Mouse (Mus musculus) forebrain, embryonic 14.5 days (tissue): ENCODE data around the gene Mdm4. TPM values are rescaled to one million over a fixed set of nuclear protein-coding genes. Genes with fewer than 3 reads are reported as not detected.
"Not testable (repeated sequence)": the region's sequence is repeated elsewhere in the genome, so short reads cannot be mapped to it uniquely, and the experiment has no call there.

Experiments used
- ATAC-seq: fragments of 200-750 bp; cut with Nextera tagmentation; 2 replicates; pipeline ENCODE4 v1.8.0; 2017; ENCODE audit warnings: mild to moderate bottlenecking, moderate library complexity
- DNase-seq: peaks from one replicate; pipeline ENCODE4 v3.0.0-alpha.2; 2015; ENCODE audit warnings: low spot score
- H3K27ac ChIP-seq: fragments of 300-500 bp; sonication (generic); 2 replicates; pipeline ENCODE4 v1.5.1; 2014; ENCODE audit warnings: low read depth, mild to moderate bottlenecking, control low read depth, low read length, moderate library complexity
- H3K27me3 ChIP-seq: fragments of 300-500 bp; sonication (generic); replicated peaks from 2 replicates; pipeline ENCODE4 v1.6.1; 2014; ENCODE audit warnings: low read length, control low read depth, mixed read lengths; ENCODE audit not compliant: control insufficient read depth, insufficient read depth
- H3K36me3 ChIP-seq: fragments of 300-500 bp; sonication (generic); 2 replicates; pipeline ENCODE4 v1.6.1; 2014; ENCODE audit warnings: low read length, control low read depth; ENCODE audit not compliant: control insufficient read depth, insufficient read depth
- H3K4me1 ChIP-seq: fragments of 300-500 bp; sonication (generic); 2 replicates; pipeline ENCODE4 v1.6.1; 2014; ENCODE audit warnings: antibody characterized with exemption, low read length, control low read depth; ENCODE audit not compliant: control insufficient read depth, insufficient read depth
- H3K4me2 ChIP-seq: fragments of 300-500 bp; sonication (generic); 2 replicates; pipeline ENCODE4 v1.6.1; 2014; ENCODE audit warnings: mild to moderate bottlenecking, control low read depth, low read length
- H3K4me3 ChIP-seq: fragments of 300-500 bp; sonication (generic); 2 replicates; pipeline ENCODE4 v1.5.1; 2014; ENCODE audit warnings: low read depth, low read length, control low read depth
- H3K9ac ChIP-seq: fragments of 300-500 bp; sonication (generic); 2 replicates; pipeline ENCODE4 v1.6.1; 2014; ENCODE audit warnings: mild to moderate bottlenecking, low read length, control low read depth, moderate library complexity
- H3K9me3 ChIP-seq: fragments of 300-500 bp; sonication (generic); replicated peaks from 2 replicates; pipeline ENCODE4 v1.6.1; 2016; ENCODE audit warnings: low read length, control low read depth, mixed read lengths; ENCODE audit not compliant: control insufficient read depth
- WGBS: fragments of 180-500 bp; shearing (Covaris S2); extraction: QIAGEN DNeasy Blood & Tissue Kit; methylation state at CpG from one replicate; pipeline ENCODE4 v1.1.7; 2014; 5-methylcytosine and 5-hydroxymethylcytosine counted together
- polyA plus RNA-seq: library from polyadenylated mRNA; unstranded; fragments of >200 nt; fragmentation: Nextera tagmentation; extraction: Ambion mirVana; gene quantifications from 2 replicates; pipeline ENCODE4 v1.2.1, GENCODE M21; 2014

The Mdm4 gene
- polyA plus RNA-seq, 1 experiment from 2014 or later, result 35.7 TPM

DNA sequence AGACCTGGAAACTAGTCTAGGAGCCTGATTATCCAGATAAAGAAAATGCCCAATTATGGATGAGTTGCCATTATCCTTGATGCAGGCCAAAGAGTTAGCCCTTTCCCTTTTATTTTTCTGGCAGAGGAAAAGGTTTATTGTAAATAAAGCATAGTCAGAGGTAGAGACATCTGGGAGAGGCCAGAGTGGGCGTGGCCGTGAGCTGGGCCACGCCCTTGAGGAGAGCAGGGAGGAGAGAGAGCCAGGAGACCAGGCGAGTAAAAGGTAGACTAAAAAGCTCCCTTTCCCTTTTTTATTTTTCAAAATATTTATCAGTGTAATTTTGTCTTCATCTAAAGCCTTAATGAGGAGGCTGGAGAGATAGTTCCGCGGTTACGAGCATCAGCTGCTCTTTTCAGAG, 2.4 kb downstream of the Mdm4 start:
- H3K27ac ChIP-seq, result no peak overlapping the region
- no peak overlapping the region for H3K4me2 ChIP-seq
- peaks cover 7% of the 10 kb centered on the region for H3K4me1 ChIP-seq
- WGBS, result 39% methylated on average over 7 of the region's 7 CpGs
- no peak overlapping the region for H3K4me3 ChIP-seq
- H3K9ac ChIP-seq, result no peak overlapping the region
- DNase-seq (no peak), ATAC-seq (no peak)
- no peaks in the 10 kb centered on the region for H3K9me3 ChIP-seq
- H3K36me3 ChIP-seq, result no peaks in the 10 kb centered on the region
- no peaks in the 10 kb centered on the region for H3K27me3 ChIP-seq

DNA sequence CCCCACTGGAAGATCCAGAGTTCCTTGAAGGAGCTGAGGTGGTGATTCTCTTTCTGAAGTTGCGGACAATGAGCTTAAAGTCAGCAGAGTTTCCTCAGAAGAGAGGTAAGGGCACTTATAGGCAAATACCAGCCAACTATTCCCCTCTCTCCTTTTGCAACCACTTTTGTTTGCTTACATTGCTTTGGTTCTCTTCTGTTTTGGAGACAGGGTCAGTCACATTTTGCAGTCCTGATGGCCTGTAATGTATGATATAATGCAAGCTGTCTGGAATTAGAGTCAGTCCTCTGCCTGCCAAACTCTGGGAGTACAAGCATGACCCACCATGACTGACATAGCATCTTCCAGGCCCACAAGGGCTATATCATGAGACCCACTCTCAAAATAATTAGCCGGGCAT, 3.2 kb downstream of the Mdm4 start:
- DNase-seq (no peak), ATAC-seq (no peak)
- Histone ChIP-seq H3K9ac (no peak overlapping the region), H3K27ac (no peak overlapping the region), H3K27me3 (no peaks in the 10 kb centered on the region), H3K4me1 (peaks cover 5% of the 10 kb centered on the region), H3K9me3 (no peaks in the 10 kb centered on the region), H3K4me3 (no peak overlapping the region), H3K4me2 (no peak overlapping the region), H3K36me3 (no peaks in the 10 kb centered on the region)
- 92% methylated on average over 2 of the region's 2 CpGs for WGBS

DNA sequence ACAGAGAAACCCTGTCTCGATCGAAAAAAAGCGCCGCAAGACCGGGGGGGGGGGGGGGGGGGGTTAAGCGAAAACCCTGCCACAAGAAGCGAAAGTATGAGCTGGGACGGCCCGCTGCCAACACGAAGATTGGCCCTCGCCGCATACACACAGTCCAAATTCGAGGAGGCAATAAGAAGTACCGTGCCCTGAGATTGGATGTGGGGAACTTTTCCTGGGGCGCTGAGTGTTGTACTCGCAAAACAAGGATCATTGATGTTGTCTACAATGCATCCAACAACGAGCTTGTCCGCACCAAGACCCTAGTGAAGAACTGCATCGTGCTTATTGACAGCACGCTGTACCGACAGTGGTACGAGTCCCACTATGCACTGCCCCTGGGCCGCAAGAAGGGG, 4.6 kb downstream of the Mdm4 start:
- H3K4me2 ChIP-seq, result peak overlapping the region; percentile 38
- H3K4me1 ChIP-seq, H3K9me3 ChIP-seq, ATAC-seq, DNase-seq, H3K27me3 ChIP-seq, H3K36me3 ChIP-seq: not testable (repeated sequence)
- H3K27ac ChIP-seq, result 0 out of 2 replicates have a peak overlapping the region, but pooled peaks have one; percentile 84
- peak overlapping the region; percentile 82 for H3K4me3 ChIP-seq
- peak overlapping the region; percentile 97 for H3K9ac ChIP-seq
- WGBS, result 32% methylated on average over 22 of the region's 23 CpGs

DNA sequence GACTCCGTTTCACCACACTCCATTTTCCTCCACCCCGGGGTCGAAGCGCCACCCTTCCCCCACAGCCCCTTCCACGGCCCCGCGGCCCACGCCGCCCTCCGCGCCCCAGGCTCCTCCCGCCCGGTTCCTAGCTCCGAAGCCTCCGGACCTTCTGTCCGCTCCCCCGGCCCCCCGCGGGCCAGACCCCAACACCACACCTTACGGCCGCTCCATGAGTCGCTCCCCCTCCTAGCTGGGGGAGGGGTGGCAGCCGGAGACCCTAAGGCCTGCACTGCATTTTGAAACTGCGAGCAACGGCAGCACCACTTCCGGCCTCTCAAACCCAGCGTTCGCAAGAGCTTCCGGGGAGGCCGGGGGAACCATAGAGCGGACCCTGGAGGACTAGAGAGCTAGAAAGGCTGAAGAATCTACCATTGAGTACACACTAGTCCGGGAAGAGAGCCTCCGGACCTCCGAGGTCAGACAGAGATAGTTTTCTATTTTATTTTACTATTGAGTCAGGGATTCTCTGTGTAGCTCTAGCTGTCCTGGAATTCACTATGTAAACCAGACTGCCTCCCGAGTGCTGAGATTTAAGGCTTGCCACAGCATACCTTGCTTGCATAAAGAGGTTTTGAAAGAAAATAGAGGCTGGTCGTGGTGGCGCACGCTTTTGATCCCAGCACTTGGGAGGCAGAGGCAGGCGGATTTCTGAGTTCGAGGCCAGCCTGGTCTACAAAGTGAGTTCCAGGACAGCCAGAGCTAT, 5.1 kb downstream of the Mdm4 start:
- H3K4me3 ChIP-seq, result peak overlapping the region; percentile 82
- 2% methylated on average over 40 of the region's 40 CpGs for WGBS
- ATAC-seq, result peak; percentile 97
- H3K4me1 ChIP-seq, result peaks cover 5% of the 10 kb centered on the region
- no peaks in the 10 kb centered on the region for H3K9me3 ChIP-seq
- H3K9ac ChIP-seq, result peak overlapping the region; percentile 97
- peak overlapping the region; percentile 64 for H3K4me2 ChIP-seq
- peak overlapping the region; percentile 84 for H3K27ac ChIP-seq
- H3K27me3 ChIP-seq, result no peaks in the 10 kb centered on the region
- peak; percentile 98 for DNase-seq
- no peaks in the 10 kb centered on the region for H3K36me3 ChIP-seq

DNA sequence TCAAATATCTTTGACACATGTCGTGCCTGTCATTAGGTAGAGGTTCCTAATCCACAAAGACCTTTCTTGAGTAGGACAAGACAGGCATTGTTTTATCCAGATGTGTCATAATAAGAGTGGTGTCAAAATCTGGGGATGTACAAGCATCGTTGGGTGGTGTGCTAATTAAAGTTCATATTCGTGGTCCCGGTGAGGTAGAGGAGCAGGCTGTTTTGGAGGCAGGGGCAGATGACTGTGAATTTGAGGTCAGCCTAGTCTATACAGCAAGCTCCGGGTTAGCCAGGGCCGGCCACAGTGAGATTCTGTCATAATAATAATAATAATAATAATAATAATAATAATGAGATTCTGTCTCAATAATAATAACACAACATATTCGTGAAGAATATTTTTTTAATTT, 5.9 kb downstream of the Mdm4 start:
- no peak for ATAC-seq
- H3K4me3 ChIP-seq, result peak overlapping the region; percentile 82
- H3K9ac ChIP-seq, result peak overlapping the region; percentile 97
- H3K27ac ChIP-seq, result no peak overlapping the region
- peaks cover 5% of the 10 kb centered on the region for H3K4me1 ChIP-seq
- no peak for DNase-seq
- 34% methylated on average over 7 of the region's 7 CpGs for WGBS
- peak overlapping the region; percentile 64 for H3K4me2 ChIP-seq
- no peaks in the 10 kb centered on the region for H3K36me3 ChIP-seq
- no peaks in the 10 kb centered on the region for H3K27me3 ChIP-seq
- no peaks in the 10 kb centered on the region for H3K9me3 ChIP-seq

DNA sequence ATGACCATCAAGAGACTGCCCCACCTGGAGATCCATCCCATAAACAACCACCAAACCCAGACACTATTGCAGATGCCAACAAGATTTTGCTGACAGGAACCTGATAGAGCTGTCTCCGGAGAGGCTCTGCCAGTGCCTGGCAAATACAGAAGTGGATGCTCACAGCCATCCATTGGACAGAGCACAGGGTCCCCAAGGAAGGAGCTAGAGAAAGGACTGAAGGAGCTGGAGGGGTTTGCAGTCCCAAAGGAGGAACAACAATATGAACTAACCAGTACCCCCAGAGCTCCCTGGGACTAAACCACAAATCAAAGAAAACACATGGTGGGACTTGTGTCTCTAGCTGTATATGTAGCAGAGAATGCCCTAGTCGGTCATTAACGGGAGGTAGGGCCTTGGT, 6.6 kb downstream of the Mdm4 start:
- not testable (repeated sequence) for DNase-seq, H3K4me3 ChIP-seq, H3K36me3 ChIP-seq, H3K27me3 ChIP-seq, H3K9ac ChIP-seq, H3K27ac ChIP-seq, H3K9me3 ChIP-seq, ATAC-seq, H3K4me1 ChIP-seq
- peak overlapping the region; percentile 64; the same call in 1 of the 2 replicates for H3K4me2 ChIP-seq
- 94% methylated on average over 3 of the region's 3 CpGs for WGBS

DNA sequence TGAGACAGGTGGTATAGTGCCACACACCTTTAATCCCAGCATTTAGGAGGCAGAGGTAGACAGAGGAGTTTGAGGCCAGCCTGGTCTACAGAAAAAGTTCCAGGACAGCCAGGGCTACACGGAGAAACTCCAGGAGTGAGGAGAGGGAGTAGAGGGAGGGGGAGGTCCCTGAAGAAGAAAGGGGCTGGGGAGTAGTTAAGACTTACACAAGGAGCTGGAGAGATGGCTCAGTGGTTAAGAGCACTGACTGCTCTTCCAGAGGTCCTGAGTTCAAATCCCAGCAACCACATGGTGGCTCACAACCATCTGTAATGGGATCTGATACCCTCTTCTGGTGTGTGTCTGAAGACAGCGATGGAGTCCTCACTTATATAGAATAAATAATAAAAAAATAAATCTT, 8.4 kb downstream of the Mdm4 start:
- DNase-seq, H3K9ac ChIP-seq, H3K9me3 ChIP-seq, ATAC-seq, H3K27me3 ChIP-seq, H3K4me1 ChIP-seq, H3K27ac ChIP-seq, H3K4me2 ChIP-seq, H3K4me3 ChIP-seq: not testable (repeated sequence)
- 97% methylated on average over 2 of the region's 2 CpGs for WGBS
- H3K36me3 ChIP-seq, result peaks cover 19% of the 10 kb centered on the region

DNA sequence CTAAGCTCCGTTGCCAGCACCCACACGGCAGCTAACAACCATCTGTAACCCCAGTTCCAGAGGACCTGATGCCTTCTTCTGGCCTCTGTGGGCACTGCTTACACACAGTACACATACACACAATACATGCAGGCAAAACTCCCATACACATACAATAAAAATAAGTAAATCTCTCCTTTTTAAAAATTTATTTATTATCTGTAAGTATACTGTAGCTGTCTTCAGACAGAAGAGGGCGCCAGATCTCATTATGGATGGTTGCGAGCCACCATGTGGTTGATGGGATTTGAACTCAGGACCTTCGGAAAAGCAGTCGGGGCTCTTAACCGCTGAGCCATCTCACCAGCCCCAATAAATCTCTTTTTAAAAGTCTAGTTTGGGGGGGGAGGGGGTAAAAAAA, 9.0 kb downstream of the Mdm4 start:
- Histone ChIP-seq H3K36me3 (peaks cover 24% of the 10 kb centered on the region), H3K27ac (no peak overlapping the region), H3K9ac (no peak overlapping the region), H3K27me3 (no peaks in the 10 kb centered on the region), H3K4me2 (no peak overlapping the region), H3K4me3 (no peak overlapping the region), H3K4me1 (peaks cover 5% of the 10 kb centered on the region), H3K9me3 (no peaks in the 10 kb centered on the region)
- DNase-seq (no peak), ATAC-seq (no peak)
- 93% methylated on average over 7 of the region's 7 CpGs for WGBS

DNA sequence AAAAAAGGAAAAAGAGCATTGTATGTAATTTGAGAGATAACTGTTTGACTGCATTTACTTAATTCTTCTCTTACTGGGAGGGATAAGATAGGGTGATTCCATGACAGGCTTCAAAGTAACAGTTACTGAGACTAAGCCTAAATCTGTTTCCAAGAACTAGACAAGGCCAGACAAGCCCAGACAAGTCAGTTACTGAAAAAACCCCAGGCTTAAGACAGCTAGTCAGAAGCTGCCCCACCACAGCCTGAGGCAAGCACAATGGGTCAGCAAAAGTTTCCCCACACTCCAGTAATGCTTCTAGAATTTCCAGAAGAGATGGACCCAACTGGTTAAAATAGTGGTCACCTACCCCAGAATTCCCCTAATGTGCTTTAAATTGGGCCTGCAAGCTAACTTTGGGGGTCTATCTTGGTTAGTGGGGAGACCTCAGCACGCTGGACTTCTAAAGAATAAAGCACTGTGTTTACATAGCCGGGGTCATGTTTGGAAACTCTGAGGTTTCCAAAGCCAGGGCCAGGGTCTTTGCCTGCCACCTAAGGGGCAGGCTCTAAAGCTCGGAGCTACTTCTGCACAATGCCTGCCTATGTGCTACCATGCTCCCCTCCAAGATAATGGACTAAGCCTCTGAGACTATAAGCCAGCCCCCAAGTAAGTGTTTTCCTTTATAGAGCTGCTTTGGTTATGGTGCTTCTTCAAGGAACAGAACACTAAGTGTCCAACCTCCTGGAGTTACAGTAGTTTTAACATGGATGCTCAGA, 10.0 kb downstream of the Mdm4 start:
- Histone ChIP-seq H3K27ac (no peak overlapping the region), H3K9ac (no peak overlapping the region), H3K4me1 (peaks cover 5% of the 10 kb centered on the region), H3K9me3 (no peaks in the 10 kb centered on the region), H3K4me2 (no peak overlapping the region), H3K4me3 (no peak overlapping the region), H3K27me3 (no peaks in the 10 kb centered on the region), H3K36me3 (peaks cover 33% of the 10 kb centered on the region)
- WGBS, result 56% methylated on average over 3 of the region's 3 CpGs
- no peak for DNase-seq
- no peak for ATAC-seq
